Mouse (Mus musculus): ENCODE results near the gene Tssk2. TPM values are rescaled to one million over a fixed set of nuclear protein-coding genes. Genes with fewer than 3 reads are reported as not detected.

The Tssk2 gene
- not detected in 2 replicates for polyA plus RNA-seq (2012; ENCODE audit: insufficient read depth, insufficient read length, missing spikeins)

DNA sequence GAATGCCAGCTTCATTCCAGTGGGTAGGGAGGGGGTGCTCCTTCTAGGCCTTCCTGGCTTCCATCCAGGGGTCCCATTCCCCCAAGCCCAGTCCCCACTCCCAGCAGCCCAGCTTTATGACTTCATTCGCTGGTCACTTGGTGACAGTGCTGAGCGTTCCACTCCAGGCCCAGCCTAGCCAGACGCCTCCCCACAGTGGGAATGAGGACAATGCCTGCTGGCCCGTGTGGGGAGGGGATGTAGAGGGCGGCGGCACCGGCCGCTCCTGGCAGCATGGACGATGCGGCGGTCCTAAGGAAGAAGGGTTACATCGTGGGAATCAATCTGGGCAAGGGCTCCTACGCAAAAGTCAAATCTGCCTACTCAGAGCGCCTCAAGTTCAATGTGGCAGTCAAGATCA lies at the start of gene Tssk2, which contains the start of gene Dgcr2:
Gene Tssk2, plus strand, starts transcription at position 176 of the 400 bp plus-strand sequence.
Gene Dgcr2, minus strand, starts transcription at position 101 of the 400 bp plus-strand sequence.
- Histone ChIP-seq H3K4me3 (ENCODE audit: insufficient read depth, low read depth, low read length) (no peak within 1 kb of the TSS), H3K27ac (replicated peaks; ENCODE audit: low read depth, low read length) (no peak within 1 kb of the TSS), H3K4me1 (ENCODE audit: control insufficient read depth, insufficient read depth, insufficient read length, low read length) (peaks cover 2% of the 10 kb centered on the region; the same call in 1 of the 2 replicates)

- Histone ChIP-seq H3K4me1 (ENCODE audit: control insufficient read depth, insufficient read depth, insufficient read length, low read length) (no peaks in the 10 kb centered on the region), H3K27ac (replicated peaks; ENCODE audit: low read depth, low read length) (no peak overlapping the region), H3K4me3 (ENCODE audit: insufficient read depth, low read depth, low read length) (no peak overlapping the region)
Observed at GRCm38 (mm10) chr16:17848928-17849327, 49.5 kb upstream of the Tssk2 start.

GRCm38 (mm10) chr16:17849486-17849885 lies 49.0 kb upstream of the Tssk2 start:
- Histone ChIP-seq H3K4me3 (ENCODE audit: insufficient read depth, low read depth, low read length) (no peak overlapping the region), H3K27ac (replicated peaks; ENCODE audit: low read depth, low read length) (no peak overlapping the region), H3K4me1 (ENCODE audit: control insufficient read depth, insufficient read depth, insufficient read length, low read length) (no peaks in the 10 kb centered on the region)

GRCm38 (mm10) chr16:17851331-17851730 lies 47.1 kb upstream of the Tssk2 start:
- no peaks in the 10 kb centered on the region for H3K4me1 ChIP-seq (ENCODE audit: control insufficient read depth, insufficient read depth, insufficient read length, low read length)
- H3K27ac ChIP-seq (replicated peaks; ENCODE audit: low read depth, low read length): no peak overlapping the region
- H3K4me3 ChIP-seq (ENCODE audit: insufficient read depth, low read depth, low read length): no peak overlapping the region

- Histone ChIP-seq H3K4me3 (ENCODE audit: insufficient read depth, low read depth, low read length) (no peak overlapping the region), H3K4me1 (ENCODE audit: control insufficient read depth, insufficient read depth, insufficient read length, low read length) (no peaks in the 10 kb centered on the region), H3K27ac (replicated peaks; ENCODE audit: low read depth, low read length) (no peak overlapping the region)
Observed at GRCm38 (mm10) chr16:17851860-17852259, 46.6 kb upstream of the Tssk2 start.

DNA sequence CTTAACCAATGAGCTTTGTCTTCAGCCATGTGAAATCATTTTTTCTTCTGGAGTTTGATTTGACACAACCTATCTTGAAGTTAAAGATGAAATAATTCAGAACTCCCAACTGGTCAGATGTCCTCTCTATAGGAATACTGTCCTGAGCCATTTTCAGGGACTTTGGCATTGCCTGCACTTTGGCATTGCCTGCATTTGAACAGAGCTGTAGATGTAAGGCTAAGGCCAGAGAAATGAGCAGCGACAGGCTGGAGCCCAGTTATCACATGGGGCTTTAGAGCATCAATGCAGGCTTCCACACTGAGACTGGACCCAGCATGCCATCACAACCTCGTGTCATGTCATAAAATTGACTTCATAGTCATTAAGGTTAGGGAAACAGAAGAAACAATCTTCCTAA lies 45.2 kb upstream of the Tssk2 start:
- no peak overlapping the region for H3K27ac ChIP-seq (replicated peaks; ENCODE audit: low read depth, low read length)
- H3K4me3 ChIP-seq (ENCODE audit: insufficient read depth, low read depth, low read length): no peak overlapping the region
- H3K4me1 ChIP-seq (ENCODE audit: control insufficient read depth, insufficient read depth, insufficient read length, low read length): peaks cover 5% of the 10 kb centered on the region

- Histone ChIP-seq H3K27ac (replicated peaks; ENCODE audit: low read depth, low read length) (no peak overlapping the region), H3K4me3 (ENCODE audit: insufficient read depth, low read depth, low read length) (no peak overlapping the region), H3K4me1 (ENCODE audit: control insufficient read depth, insufficient read depth, insufficient read length, low read length) (peaks cover 5% of the 10 kb centered on the region)
Observed at GRCm38 (mm10) chr16:17857157-17857556, 41.3 kb upstream of the Tssk2 start.

DNA sequence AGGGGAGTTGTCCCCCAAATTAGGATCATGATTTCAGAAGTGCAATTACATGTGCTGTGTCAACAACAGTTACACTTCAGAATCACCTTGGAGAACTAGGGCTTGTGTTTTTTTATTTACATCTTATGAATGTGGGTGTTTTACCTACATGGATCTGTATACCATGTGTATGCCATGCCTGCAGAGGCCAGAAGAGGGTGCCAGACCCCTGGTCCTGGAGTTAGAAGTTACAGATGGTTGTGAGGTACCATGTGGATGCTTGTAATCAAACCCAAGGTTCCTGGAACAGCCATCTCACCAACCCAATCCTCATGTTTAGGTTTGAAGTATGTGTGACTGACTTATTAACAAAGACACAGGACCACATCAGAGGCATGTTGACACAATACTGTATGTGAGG lies 39.8 kb upstream of the Tssk2 start:
- H3K27ac ChIP-seq (replicated peaks; ENCODE audit: low read depth, low read length): no peak overlapping the region
- H3K4me3 ChIP-seq (ENCODE audit: insufficient read depth, low read depth, low read length): no peak overlapping the region
- H3K4me1 ChIP-seq (ENCODE audit: control insufficient read depth, insufficient read depth, insufficient read length, low read length): peaks cover 5% of the 10 kb centered on the region

DNA sequence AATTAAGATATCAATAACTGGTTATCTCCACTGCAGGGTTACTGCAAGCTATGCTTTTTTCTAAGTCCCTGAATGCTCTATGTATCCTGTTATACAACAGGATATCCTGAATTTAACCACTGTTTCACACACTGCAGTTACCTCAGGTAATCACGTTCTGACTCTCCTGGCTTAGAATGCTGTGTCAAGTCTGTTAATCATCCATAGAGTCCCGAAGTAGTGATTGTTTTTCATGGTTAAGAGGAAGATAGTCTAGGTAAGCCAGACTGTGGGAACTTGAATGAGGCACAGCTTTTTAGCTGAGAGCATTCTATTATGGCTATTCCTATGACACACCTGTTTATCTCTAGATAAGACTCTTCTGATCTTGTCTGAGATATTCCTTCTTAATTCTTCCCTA lies 33.1 kb upstream of the Tssk2 start:
- H3K4me1 ChIP-seq (ENCODE audit: control insufficient read depth, insufficient read depth, insufficient read length, low read length): no peaks in the 10 kb centered on the region
- H3K27ac ChIP-seq (replicated peaks; ENCODE audit: low read depth, low read length): no peak overlapping the region
- no peak overlapping the region for H3K4me3 ChIP-seq (ENCODE audit: insufficient read depth, low read depth, low read length)

GRCm38 (mm10) chr16:17865770-17866169 lies 32.7 kb upstream of the Tssk2 start:
- H3K27ac ChIP-seq (replicated peaks; ENCODE audit: low read depth, low read length): no peak overlapping the region
- H3K4me3 ChIP-seq (ENCODE audit: insufficient read depth, low read depth, low read length): no peak overlapping the region
- no peaks in the 10 kb centered on the region for H3K4me1 ChIP-seq (ENCODE audit: control insufficient read depth, insufficient read depth, insufficient read length, low read length)

DNA sequence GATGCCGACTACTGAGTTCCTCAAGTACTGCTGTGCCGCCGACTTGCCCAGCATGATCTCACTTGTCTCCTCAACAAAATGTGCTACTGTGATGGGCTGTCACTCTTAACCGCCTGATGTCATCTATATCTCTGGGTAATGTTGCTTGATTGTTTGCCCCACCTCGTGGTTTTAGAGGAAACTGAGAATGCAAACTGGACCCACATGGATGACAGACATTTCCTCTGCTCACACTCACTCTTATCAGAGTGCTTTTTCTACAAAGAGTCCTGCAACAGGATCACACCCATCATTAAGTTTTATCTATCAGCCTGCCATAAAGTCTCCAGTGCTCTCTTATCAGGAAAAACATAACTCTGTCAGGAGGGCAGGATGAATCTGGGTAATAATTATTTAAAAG lies 27.2 kb upstream of the Tssk2 start:
- Histone ChIP-seq H3K4me1 (ENCODE audit: control insufficient read depth, insufficient read depth, insufficient read length, low read length) (peaks cover 5% of the 10 kb centered on the region), H3K4me3 (ENCODE audit: insufficient read depth, low read depth, low read length) (no peak overlapping the region), H3K27ac (replicated peaks; ENCODE audit: low read depth, low read length) (no peak overlapping the region)

- no peak overlapping the region for H3K27ac ChIP-seq (replicated peaks; ENCODE audit: low read depth, low read length)
- no peak overlapping the region for H3K4me3 ChIP-seq (ENCODE audit: insufficient read depth, low read depth, low read length)
- H3K4me1 ChIP-seq (ENCODE audit: control insufficient read depth, insufficient read depth, insufficient read length, low read length): peaks cover 5% of the 10 kb centered on the region
Observed at GRCm38 (mm10) chr16:17872995-17873394, 25.4 kb upstream of the Tssk2 start.

DNA sequence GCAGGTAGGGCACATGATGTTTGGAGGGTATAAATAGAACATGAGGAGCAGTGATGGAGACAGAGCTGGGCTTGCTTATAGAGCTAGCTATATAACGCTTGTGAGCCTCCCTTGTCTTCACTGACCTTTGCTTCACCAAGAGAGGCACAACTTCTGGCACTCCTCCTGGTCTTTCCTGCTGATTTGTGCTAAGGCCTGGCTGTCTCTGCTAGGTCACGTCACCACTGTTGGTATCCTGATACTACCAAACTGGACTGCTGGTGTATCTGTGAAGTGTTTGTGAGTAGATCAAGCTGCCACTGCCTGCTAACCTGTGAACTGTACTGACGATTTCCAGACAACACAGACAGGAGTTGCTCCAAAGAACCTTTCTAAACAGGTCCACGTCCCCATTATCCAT lies 23.3 kb upstream of the Tssk2 start:
- Histone ChIP-seq H3K4me1 (ENCODE audit: control insufficient read depth, insufficient read depth, insufficient read length, low read length) (peaks cover 7% of the 10 kb centered on the region), H3K4me3 (ENCODE audit: insufficient read depth, low read depth, low read length) (no peak overlapping the region), H3K27ac (replicated peaks; ENCODE audit: low read depth, low read length) (no peak overlapping the region; the same call in 1 of the 2 replicates)

- Histone ChIP-seq H3K4me3 (ENCODE audit: insufficient read depth, low read depth, low read length) (no peak overlapping the region), H3K27ac (replicated peaks; ENCODE audit: low read depth, low read length) (no peak overlapping the region), H3K4me1 (ENCODE audit: control insufficient read depth, insufficient read depth, insufficient read length, low read length) (peaks cover 7% of the 10 kb centered on the region)
Observed at GRCm38 (mm10) chr16:17876096-17876495, 22.3 kb upstream of the Tssk2 start.

DNA sequence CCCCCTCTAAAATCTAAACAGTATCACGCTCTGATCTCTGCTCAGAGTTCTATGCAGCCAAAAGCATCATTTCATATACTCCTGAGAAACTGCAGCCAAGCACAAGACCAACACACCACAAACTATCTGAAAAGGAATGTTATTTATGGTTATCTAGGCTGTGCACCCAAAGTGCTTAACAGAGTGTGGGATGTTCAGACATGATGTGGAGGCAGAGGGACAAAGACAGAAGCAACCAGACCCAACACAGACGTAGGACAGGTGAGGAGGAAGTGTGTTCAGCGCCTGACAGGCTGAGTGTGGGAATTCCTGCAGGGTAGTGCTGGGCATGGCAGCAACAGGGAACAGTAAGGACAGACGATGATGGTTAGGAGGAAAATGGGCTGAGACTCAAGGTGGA lies 18.9 kb upstream of the Tssk2 start:
- no peak overlapping the region for H3K4me3 ChIP-seq (ENCODE audit: insufficient read depth, low read depth, low read length)
- peaks cover 7% of the 10 kb centered on the region for H3K4me1 ChIP-seq (ENCODE audit: control insufficient read depth, insufficient read depth, insufficient read length, low read length)
- no peak overlapping the region for H3K27ac ChIP-seq (replicated peaks; ENCODE audit: low read depth, low read length)

GRCm38 (mm10) chr16:17882196-17882595 lies 16.2 kb upstream of the Tssk2 start:
- H3K27ac ChIP-seq (replicated peaks; ENCODE audit: low read depth, low read length): no peak overlapping the region
- H3K4me1 ChIP-seq (ENCODE audit: control insufficient read depth, insufficient read depth, insufficient read length, low read length): 0 out of 2 replicates have a peak, but pooled peaks cover 2% of the 10 kb centered on the region
- H3K4me3 ChIP-seq (ENCODE audit: insufficient read depth, low read depth, low read length): no peak overlapping the region

DNA sequence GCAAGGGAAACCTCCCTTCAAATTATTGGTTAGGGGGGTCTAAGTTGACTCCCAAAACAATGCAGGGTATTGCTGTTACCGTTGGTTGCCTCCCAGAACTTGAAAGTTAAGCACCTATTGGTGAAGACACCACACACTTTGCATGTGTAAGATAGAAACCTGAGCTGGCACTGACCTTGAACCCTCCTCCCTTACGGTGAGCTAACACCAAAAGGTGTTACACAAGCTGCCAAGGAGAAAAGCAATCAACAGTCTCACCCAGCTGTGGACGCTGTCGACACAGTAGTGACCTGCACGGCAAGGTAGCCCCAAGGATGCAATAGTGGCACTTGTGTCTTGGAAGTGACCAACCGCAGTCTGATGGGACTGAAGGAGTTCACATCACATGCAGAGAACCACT lies 14.3 kb upstream of the Tssk2 start:
- H3K27ac ChIP-seq (replicated peaks; ENCODE audit: low read depth, low read length): no peak overlapping the region
- 0 out of 2 replicates have a peak, but pooled peaks cover 2% of the 10 kb centered on the region for H3K4me1 ChIP-seq (ENCODE audit: control insufficient read depth, insufficient read depth, insufficient read length, low read length)

More for the DNA sequence above, 14.3 kb upstream of the Tssk2 start:
- no peak overlapping the region for H3K4me3 ChIP-seq (ENCODE audit: insufficient read depth, low read depth, low read length)
